Mouse (Mus musculus): ENCODE results near the gene H2-M10.1. TPM values are rescaled to one million over a fixed set of nuclear protein-coding genes. Genes with fewer than 3 reads are reported as not detected.
"Not testable (repeated sequence)": the region's sequence is repeated elsewhere in the genome, so short reads cannot be mapped to it uniquely, and the experiment has no call there.

The H2-M10.1 gene
- polyA plus RNA-seq (2015; fragmentation: Nextera tagmentation; extraction: Ambion mirVana), result not detected in 2 replicates

DNA sequence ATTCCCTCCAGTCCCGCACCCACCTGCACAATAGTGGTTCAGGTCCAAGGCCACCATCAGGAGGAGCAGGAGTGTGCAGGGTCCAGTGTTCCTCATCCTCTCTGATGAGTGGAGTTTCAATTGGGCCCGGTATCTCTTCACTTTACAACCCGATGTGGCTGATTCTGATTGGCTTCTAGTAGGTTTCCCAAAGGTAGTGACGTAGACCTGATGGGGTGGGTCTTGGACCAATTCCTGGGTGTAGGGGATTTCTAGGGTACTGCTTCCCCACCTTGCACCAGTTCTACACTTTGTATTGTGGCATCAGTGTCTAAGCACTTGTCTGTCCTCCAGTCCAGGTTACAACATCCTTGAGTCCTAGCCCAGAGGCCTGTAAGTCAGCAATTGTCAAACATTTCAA, at the start of gene H2-M10.1:
Gene H2-M10.1, minus strand, starts transcription at position 101 of the 400 bp plus-strand sequence.
- H3K4me3 ChIP-seq (replicated peaks), result no peak within 1 kb of the TSS
- no peaks in the 10 kb centered on the region for H3K9me3 ChIP-seq
- 93% methylated on average over 4 of the region's 4 CpGs for WGBS
- ATAC-seq, result no peak
- H3K27ac ChIP-seq, result no peak within 1 kb of the TSS
- no peaks in the 10 kb centered on the region for H3K27me3 ChIP-seq
- H3K36me3 ChIP-seq, result no peaks in the 10 kb centered on the region
- H3K9ac ChIP-seq (replicated peaks), result no peak within 1 kb of the TSS
- H3K4me1 ChIP-seq (replicated peaks), result no peaks in the 10 kb centered on the region
- no peak within 1 kb of the TSS for H3K4me2 ChIP-seq (replicated peaks)

DNA sequence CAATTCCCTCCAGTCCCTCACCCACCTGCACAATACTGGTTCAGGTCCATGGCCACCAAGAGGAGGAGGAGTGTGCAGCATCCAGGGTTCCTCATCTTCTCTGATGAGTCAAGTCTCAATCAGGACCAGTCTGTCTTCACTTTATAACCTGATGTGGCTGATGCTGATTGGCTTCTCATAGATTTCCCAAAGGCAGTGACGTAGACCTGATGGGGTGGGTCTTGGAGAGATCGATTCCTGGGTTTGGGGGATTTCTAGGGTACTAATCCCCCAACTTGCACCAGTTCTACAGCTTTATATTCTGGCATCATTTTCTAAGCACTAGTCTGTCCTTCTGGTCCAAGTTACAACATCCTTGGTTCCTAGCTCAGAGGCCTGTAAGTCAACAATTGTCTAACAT, 42.4 kb upstream of the H2-M10.1 start, which contains the start of gene H2-M10.3:
Gene H2-M10.3, minus strand, starts transcription at position 101 of the 400 bp plus-strand sequence.
- not testable (repeated sequence) for H3K9ac ChIP-seq (replicated peaks); H3K27ac ChIP-seq; ATAC-seq; H3K4me3 ChIP-seq (replicated peaks); H3K4me1 ChIP-seq (replicated peaks); H3K4me2 ChIP-seq (replicated peaks); H3K36me3 ChIP-seq; H3K27me3 ChIP-seq; H3K9me3 ChIP-seq
- WGBS, result 88% methylated on average over 2 of the region's 2 CpGs

DNA sequence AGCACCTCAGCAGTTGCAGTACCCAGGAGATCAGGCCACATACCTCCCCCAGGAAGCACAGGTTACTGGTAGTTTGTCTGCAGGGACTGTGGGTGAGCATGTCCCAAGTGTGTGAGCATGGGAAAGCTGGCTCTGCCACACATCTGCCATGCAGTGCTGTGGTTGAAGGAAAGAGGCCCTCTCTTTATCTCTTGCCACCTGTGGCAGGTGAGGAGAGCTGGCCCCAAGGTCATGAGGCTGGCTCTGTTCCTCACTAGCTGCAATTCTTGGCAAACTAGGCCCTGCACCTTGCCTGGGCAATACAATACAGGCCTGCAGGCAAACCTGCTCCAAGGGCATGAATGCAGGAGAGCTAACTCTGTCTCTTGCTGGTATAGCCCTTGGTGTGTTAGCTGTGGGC, 36.4 kb upstream of the H2-M10.1 start:
- ATAC-seq; H3K36me3 ChIP-seq; H3K4me3 ChIP-seq (replicated peaks); H3K4me1 ChIP-seq (replicated peaks); H3K27me3 ChIP-seq; H3K9me3 ChIP-seq; H3K9ac ChIP-seq (replicated peaks); H3K27ac ChIP-seq; H3K4me2 ChIP-seq (replicated peaks): not testable (repeated sequence)

DNA sequence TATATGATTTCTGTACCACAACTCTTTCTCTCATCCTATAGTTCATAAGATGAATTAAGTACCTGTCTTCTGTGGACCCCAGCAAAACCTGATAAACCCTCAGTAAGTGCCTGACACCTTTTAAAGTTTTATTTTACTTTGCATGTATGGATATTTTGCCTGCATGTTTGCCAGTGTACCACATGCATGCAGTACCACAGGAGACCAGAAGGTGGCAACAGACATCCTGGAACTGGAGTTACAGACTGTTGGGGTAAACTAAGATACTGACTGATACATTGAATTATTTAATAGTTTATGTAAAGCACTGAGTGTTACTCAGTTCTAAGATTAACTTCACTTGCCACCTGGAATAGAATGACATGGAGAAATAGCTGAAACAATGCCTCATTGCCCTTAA, 31.6 kb upstream of the H2-M10.1 start:
- not testable (repeated sequence) for ATAC-seq; H3K4me3 ChIP-seq (replicated peaks); H3K4me1 ChIP-seq (replicated peaks); H3K27ac ChIP-seq; H3K4me2 ChIP-seq (replicated peaks); H3K9ac ChIP-seq (replicated peaks); H3K36me3 ChIP-seq; H3K27me3 ChIP-seq; H3K9me3 ChIP-seq

DNA sequence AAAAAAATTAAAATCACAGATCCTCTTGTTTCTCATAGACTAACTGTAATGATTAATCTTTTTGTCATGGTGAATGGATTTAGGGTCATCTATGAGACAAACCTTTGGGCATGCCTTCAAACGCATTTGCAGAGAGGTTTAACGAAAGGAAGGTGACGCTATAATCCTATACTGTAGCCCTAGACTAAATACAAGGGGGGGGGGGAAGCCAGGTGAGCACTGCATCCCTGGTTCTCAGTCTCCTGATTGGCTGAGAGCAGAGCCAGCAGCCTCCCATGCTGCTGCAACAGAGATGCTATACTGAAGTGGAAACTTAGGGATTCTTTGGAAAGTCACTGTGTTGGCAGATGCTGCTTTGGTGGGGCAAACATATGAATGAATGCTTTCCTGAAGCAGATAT, 29.8 kb upstream of the H2-M10.1 start:
- H3K27me3 ChIP-seq, result no peaks in the 10 kb centered on the region
- WGBS, result 38% methylated on average over 3 of the region's 3 CpGs
- H3K4me3 ChIP-seq (replicated peaks), result no peak overlapping the region
- H3K27ac ChIP-seq, result no peak overlapping the region
- H3K4me1 ChIP-seq (replicated peaks), result no peaks in the 10 kb centered on the region
- 0 out of 2 replicates have a peak, but pooled peaks have one; percentile 24 for ATAC-seq
- no peak overlapping the region for H3K4me2 ChIP-seq (replicated peaks)
- no peak overlapping the region for H3K9ac ChIP-seq (replicated peaks)
- H3K9me3 ChIP-seq, result no peaks in the 10 kb centered on the region
- no peaks in the 10 kb centered on the region for H3K36me3 ChIP-seq

DNA sequence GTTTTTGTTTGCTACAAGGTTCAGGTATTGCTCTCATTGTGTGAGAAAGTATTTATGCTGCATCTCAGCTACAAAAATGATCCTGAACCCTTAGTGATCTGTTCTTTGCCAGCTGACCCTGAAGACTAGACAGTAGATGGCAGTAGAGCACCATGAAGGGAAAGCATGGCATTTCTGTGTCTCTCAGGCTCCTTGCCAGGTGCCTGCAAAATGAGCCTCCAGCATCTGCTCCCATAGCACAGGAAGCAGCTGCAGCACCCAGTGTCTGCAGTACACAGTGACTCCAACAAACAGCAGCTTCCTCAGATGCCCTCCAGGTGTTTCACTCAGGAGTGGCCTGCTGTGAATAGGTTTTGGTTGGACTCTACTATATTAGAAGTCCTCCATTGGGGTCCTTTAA, 29.4 kb upstream of the H2-M10.1 start:
- not testable (repeated sequence) for H3K9me3 ChIP-seq; H3K4me3 ChIP-seq (replicated peaks); H3K36me3 ChIP-seq; H3K9ac ChIP-seq (replicated peaks); H3K4me2 ChIP-seq (replicated peaks); H3K27ac ChIP-seq; H3K27me3 ChIP-seq; H3K4me1 ChIP-seq (replicated peaks)
- peak; percentile 65 for ATAC-seq

DNA sequence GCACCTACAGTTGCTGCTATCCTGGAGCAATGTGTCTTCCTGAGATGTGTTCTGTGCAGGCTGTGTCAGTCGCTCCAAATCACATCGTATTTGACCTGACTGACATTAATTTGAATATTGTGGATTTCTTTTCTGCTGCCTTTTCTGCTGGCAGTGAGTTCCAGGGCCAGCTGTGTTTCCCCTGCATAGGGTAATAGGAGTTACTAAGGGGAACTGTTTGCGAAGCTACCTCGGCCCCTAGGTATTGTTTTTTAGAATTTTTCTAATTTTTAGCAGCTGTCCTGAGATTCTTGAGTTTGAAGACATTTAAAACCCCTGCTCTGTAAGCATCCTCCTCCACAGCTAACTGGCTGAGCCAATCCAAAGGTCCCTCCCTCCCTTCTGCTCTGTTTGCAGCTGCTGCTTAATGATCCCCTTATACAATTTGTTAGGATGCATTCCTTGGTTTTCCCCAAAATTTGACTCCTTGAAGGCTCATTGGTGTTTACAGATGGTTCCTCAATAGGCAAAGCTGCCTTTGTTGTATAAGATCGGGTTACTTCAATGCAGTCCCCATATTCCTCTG, 10.2 kb downstream of the H2-M10.1 start:
- H3K4me1 ChIP-seq (replicated peaks), result peaks cover 7% of the 10 kb centered on the region; the same call in 1 of the 2 replicates
- no peaks in the 10 kb centered on the region for H3K27me3 ChIP-seq
- H3K9ac ChIP-seq (replicated peaks), result peak overlapping the region; percentile 76
- 33% methylated on average over 5 of the region's 5 CpGs for WGBS
- H3K4me2 ChIP-seq (replicated peaks), result peak overlapping the region; percentile 66
- H3K27ac ChIP-seq, result peak overlapping the region; percentile 91
- peak overlapping the region; percentile 64 for H3K4me3 ChIP-seq (replicated peaks)
- ATAC-seq, result peak; percentile 62
- no peaks in the 10 kb centered on the region for H3K9me3 ChIP-seq
- H3K36me3 ChIP-seq, result no peaks in the 10 kb centered on the region

DNA sequence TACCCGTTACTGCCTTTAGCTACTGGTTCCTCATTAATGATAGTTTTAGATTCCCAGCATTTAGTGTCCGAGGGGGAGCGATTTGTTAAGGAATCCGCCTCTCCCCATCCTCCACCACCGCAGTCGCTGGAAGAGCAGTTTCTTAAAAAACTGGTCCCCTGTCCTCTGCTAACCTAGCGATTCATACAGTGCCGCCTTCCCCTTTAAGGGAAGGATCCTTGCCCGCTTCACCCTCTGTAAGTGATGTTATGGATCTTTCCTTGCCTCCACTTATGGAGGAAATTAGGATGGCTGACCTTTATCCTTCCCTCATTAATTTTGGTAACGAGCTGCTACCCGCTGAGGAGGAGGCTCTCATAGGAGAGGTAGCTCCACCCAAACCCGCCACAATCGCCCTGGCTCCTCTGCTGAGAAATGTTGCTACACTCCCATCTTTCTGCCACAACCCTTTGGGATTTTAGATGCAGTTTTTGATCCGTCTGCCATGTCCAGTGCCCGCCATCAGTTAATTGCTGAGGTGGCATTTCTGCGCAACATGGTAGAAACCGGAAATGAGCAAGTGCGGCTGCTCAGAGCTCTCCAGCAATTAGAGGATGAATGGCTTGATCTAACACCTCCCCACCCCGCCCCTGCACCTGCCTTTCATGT, 10.8 kb downstream of the H2-M10.1 start:
- WGBS, result under 1% methylated on average over 19 of the region's 19 CpGs
- Histone ChIP-seq H3K9me3 (no peaks in the 10 kb centered on the region), H3K36me3 (no peaks in the 10 kb centered on the region), H3K27ac (peak overlapping the region; percentile 91), H3K4me1 (replicated peaks) (peaks cover 7% of the 10 kb centered on the region; the same call in 1 of the 2 replicates), H3K4me2 (replicated peaks) (peak overlapping the region; percentile 66), H3K4me3 (replicated peaks) (peak overlapping the region; percentile 64), H3K9ac (replicated peaks) (peak overlapping the region; percentile 76), H3K27me3 (no peaks in the 10 kb centered on the region)
- peak; percentile 92 for ATAC-seq

DNA sequence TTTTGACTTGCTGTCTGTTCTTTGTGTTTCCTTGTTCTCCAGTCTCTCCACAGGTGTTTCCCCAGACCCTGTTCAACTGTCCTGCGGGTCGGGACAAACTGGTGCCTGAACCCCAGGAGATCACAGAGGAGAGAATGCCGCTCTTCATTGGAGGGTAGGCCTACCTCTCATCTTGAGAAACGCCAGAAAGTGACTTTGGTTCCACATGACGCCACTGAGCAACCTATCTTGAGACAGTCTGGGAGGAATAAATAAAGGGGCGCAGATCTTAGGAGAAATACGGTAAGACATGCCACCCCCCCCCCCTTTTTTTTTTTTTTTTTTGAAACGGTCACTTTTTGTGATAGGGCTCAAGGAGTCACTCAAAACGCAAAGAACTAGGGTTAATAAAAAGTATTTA, 11.4 kb downstream of the H2-M10.1 start:
- Histone ChIP-seq H3K4me2 (replicated peaks) (peak overlapping the region; percentile 66), H3K4me3 (replicated peaks) (peak overlapping the region; percentile 64), H3K27me3 (no peaks in the 10 kb centered on the region), H3K36me3 (no peaks in the 10 kb centered on the region), H3K9me3 (no peaks in the 10 kb centered on the region), H3K9ac (replicated peaks) (peak overlapping the region; percentile 76), H3K27ac (peak overlapping the region; percentile 91), H3K4me1 (replicated peaks) (peaks cover 7% of the 10 kb centered on the region; the same call in 1 of the 2 replicates)
- WGBS, result under 1% methylated on average over 9 of the region's 9 CpGs
- peak; percentile 62 for ATAC-seq

DNA sequence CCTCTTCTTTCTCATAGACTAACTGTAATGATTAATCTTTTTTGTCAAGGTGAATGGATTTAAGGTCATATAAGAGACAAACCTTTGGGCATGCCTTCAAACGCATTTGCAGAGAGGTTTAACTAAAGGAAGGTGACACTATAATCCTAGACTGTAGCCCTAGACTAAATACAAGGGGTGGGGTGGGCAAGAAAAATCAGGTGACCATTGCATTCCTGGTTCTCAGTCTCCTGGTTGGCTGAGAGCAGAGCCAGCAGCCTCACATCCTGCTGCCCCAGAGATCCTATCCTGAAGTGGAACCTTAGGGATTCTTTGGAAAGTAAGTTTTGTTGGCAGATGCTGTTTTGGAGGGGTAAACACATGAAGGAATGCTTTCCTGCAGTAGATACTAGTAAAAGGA, 16.7 kb downstream of the H2-M10.1 start:
- H3K4me1 ChIP-seq (replicated peaks), result no peaks in the 10 kb centered on the region
- 34% methylated on average over 1 of the region's 1 CpGs for WGBS
- H3K4me3 ChIP-seq (replicated peaks), result no peak overlapping the region
- H3K9me3 ChIP-seq, result no peaks in the 10 kb centered on the region
- H3K27ac ChIP-seq, result no peak overlapping the region
- H3K27me3 ChIP-seq, result no peaks in the 10 kb centered on the region
- no peak overlapping the region for H3K9ac ChIP-seq (replicated peaks)
- no peak overlapping the region for H3K4me2 ChIP-seq (replicated peaks)
- no peaks in the 10 kb centered on the region for H3K36me3 ChIP-seq
- ATAC-seq, result 0 out of 2 replicates have a peak, but pooled peaks have one; percentile 50

DNA sequence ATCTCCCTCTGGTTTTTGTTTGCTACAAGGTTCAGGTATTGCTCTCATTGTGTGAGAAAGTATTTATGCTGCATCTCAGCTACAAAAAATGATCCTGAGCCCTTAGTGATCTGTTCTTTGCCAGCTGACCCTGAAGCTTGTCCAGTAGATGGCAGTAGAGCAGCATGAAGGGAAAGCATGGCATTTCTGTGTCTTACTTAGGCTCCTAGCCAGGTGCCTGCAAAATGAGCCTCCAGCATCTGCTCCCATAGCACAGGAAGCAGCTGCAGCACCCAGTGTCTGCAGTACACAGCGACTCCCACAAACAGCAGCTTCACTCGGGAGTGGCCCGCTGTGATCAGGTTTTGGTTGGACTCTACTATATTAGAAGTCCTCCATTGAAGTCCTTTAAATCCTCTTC, 17.1 kb downstream of the H2-M10.1 start:
- H3K4me2 ChIP-seq (replicated peaks); H3K36me3 ChIP-seq; H3K9ac ChIP-seq (replicated peaks); H3K9me3 ChIP-seq; H3K4me3 ChIP-seq (replicated peaks); H3K4me1 ChIP-seq (replicated peaks); H3K27ac ChIP-seq; H3K27me3 ChIP-seq: not testable (repeated sequence)
- WGBS, result 3% methylated on average over 3 of the region's 3 CpGs
- peak; percentile 76 for ATAC-seq

DNA sequence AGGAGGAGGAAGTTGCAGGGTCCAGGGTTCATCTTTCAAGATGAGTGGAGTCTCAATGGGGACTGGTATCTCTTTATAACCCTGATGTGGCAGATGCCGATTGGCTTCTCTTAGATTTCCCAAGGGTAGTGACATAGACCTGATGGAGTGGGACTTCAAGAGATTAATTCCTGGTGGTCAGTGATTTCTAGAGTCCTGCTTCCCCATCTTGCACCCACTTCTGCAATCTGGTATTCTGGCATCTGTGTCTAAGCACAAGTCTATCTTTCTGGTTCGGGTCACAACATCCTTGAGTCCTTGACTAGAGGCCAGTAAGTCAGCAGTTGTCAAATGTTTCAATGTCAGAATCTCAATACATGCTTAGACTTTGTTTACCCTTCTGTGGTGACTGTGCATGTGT, 39.6 kb downstream of the H2-M10.1 start, which contains the start of gene H2-M10.2:
Gene H2-M10.2, minus strand, starts transcription at position 101 of the 400 bp plus-strand sequence.
- no peak within 1 kb of the TSS for H3K4me3 ChIP-seq (replicated peaks)
- no peaks in the 10 kb centered on the region for H3K27me3 ChIP-seq
- no peak within 1 kb of the TSS for H3K9ac ChIP-seq (replicated peaks)
- H3K4me1 ChIP-seq (replicated peaks), result no peaks in the 10 kb centered on the region
- no peak within 1 kb of the TSS for H3K4me2 ChIP-seq (replicated peaks)
- H3K27ac ChIP-seq, result no peak within 1 kb of the TSS
- ATAC-seq, result no peak
- peaks cover 17% of the 10 kb centered on the region for H3K36me3 ChIP-seq
- WGBS, result 96% methylated on average over 2 of the region's 2 CpGs
- H3K9me3 ChIP-seq, result peaks cover 7% of the 10 kb centered on the region
